Mouse (Mus musculus) embryonic facial prominence, embryonic 11.5 days (tissue): ENCODE data around the gene Acvrl1. TPM values are rescaled to one million over a fixed set of nuclear protein-coding genes. Genes with fewer than 3 reads are reported as not detected.

Experiments used
- ATAC-seq: fragments of 200-750 bp; cut with Nextera tagmentation; replicated peaks from 2 replicates; pipeline ENCODE4 v1.8.0; 2017; ENCODE audit warnings: low read depth; ENCODE audit not compliant: insufficient number of reproducible peaks, low FRiP score, low TSS enrichment
- DNase-seq: peaks from one replicate; pipeline ENCODE4 v3.0.0-alpha.2; 2015; ENCODE audit warnings: low spot score
- H3K27ac ChIP-seq: fragments of 300-500 bp; sonication (generic); replicated peaks from 2 replicates; pipeline ENCODE4 v1.5.1; 2014; ENCODE audit warnings: mild to moderate bottlenecking, low read depth, low read length, control low read depth
- H3K27me3 ChIP-seq: fragments of 300-500 bp; sonication (generic); 2 replicates; pipeline ENCODE4 v1.6.1; 2014; ENCODE audit warnings: mild to moderate bottlenecking, low read length, moderate library complexity, mixed read lengths; ENCODE audit not compliant: control insufficient read depth, insufficient read depth
- H3K36me3 ChIP-seq: fragments of 300-500 bp; sonication (generic); replicated peaks from 2 replicates; pipeline ENCODE4 v1.6.1; 2014; ENCODE audit warnings: low read depth, mild to moderate bottlenecking, low read length, moderate library complexity, mixed read lengths; ENCODE audit not compliant: control insufficient read depth, insufficient read depth
- H3K4me1 ChIP-seq: fragments of 300-500 bp; sonication (generic); 2 replicates; pipeline ENCODE4 v1.6.1; 2014; ENCODE audit warnings: low read length, mixed read lengths; ENCODE audit not compliant: control insufficient read depth, insufficient read depth
- H3K4me2 ChIP-seq: fragments of 300-500 bp; sonication (generic); 2 replicates; pipeline ENCODE4 v1.6.1; 2014; ENCODE audit warnings: low read depth, mild to moderate bottlenecking, control low read depth, low read length, moderate library complexity
- H3K4me3 ChIP-seq: fragments of 300-500 bp; sonication (generic); 2 replicates; pipeline ENCODE4 v1.5.1; 2014; ENCODE audit warnings: low read depth, low read length, control low read depth
- H3K9ac ChIP-seq: fragments of 300-500 bp; sonication (generic); replicated peaks from 2 replicates; pipeline ENCODE4 v1.6.1; 2014; ENCODE audit warnings: mild to moderate bottlenecking, control low read depth, low read length
- H3K9me3 ChIP-seq: fragments of 300-500 bp; sonication (generic); replicated peaks from 2 replicates; pipeline ENCODE4 v1.6.1; 2016; ENCODE audit warnings: mild to moderate bottlenecking, low read length, inconsistent platforms, mixed read lengths; ENCODE audit not compliant: control insufficient read depth
- WGBS: fragments of 180-500 bp; shearing (Covaris S2); extraction: QIAGEN DNeasy Blood & Tissue Kit; methylation state at CpG from one replicate; pipeline ENCODE4 v1.1.7; 2014; 5-methylcytosine and 5-hydroxymethylcytosine counted together
- polyA plus RNA-seq: library from polyadenylated mRNA; unstranded; fragments of >200 nt; fragmentation: Nextera tagmentation; extraction: Ambion mirVana; gene quantifications from 2 replicates; pipeline ENCODE4 v1.2.1, GENCODE M21; 2014

The Acvrl1 gene
- polyA plus RNA-seq, 1 experiment from 2014 or later: 4.6 TPM

- ATAC-seq: no peak
- no peak overlapping the region for H3K4me2 ChIP-seq
- H3K4me3 ChIP-seq: no peak overlapping the region
- no peaks in the 10 kb centered on the region for H3K27me3 ChIP-seq
- 17% methylated on average over 1 of the region's 1 CpGs for WGBS
- DNase-seq: no peak
- H3K27ac ChIP-seq: no peak overlapping the region
- no peaks in the 10 kb centered on the region for H3K9me3 ChIP-seq
- no peaks in the 10 kb centered on the region for H3K4me1 ChIP-seq
- H3K36me3 ChIP-seq: no peaks in the 10 kb centered on the region
- H3K9ac ChIP-seq: no peak overlapping the region
Measured at GRCm38 (mm10) chr15:101160128-101160527, 31.8 kb downstream of the Acvrl1 start.

GRCm38 (mm10) chr15:101160591-101160990 is 32.3 kb downstream of the Acvrl1 start:
- Histone ChIP-seq H3K9me3 (no peaks in the 10 kb centered on the region), H3K4me1 (no peaks in the 10 kb centered on the region), H3K36me3 (no peaks in the 10 kb centered on the region), H3K9ac (no peak overlapping the region), H3K4me3 (no peak overlapping the region), H3K27me3 (no peaks in the 10 kb centered on the region), H3K27ac (no peak overlapping the region), H3K4me2 (no peak overlapping the region)
- DNase-seq (peak; percentile 68), ATAC-seq (no peak)
- 27% methylated on average over 6 of the region's 7 CpGs for WGBS

- 88% methylated on average over 7 of the region's 7 CpGs for WGBS
Measured at GRCm38 (mm10) chr15:101161534-101161933, 33.2 kb downstream of the Acvrl1 start.

GRCm38 (mm10) chr15:101163056-101163458 is 34.7 kb downstream of the Acvrl1 start:
- no peak overlapping the region for H3K27ac ChIP-seq
- no peak overlapping the region for H3K9ac ChIP-seq
- WGBS: 38% methylated on average over 15 of the region's 15 CpGs
- no peaks in the 10 kb centered on the region for H3K9me3 ChIP-seq
- no peaks in the 10 kb centered on the region for H3K27me3 ChIP-seq
- no peaks in the 10 kb centered on the region for H3K36me3 ChIP-seq
- DNase-seq (no peak), ATAC-seq (no peak)
- no peak overlapping the region for H3K4me2 ChIP-seq
- no peak overlapping the region for H3K4me3 ChIP-seq
- H3K4me1 ChIP-seq: no peaks in the 10 kb centered on the region

More at GRCm38 (mm10) chr15:101161534-101161933, 33.2 kb downstream of the Acvrl1 start:
- Histone ChIP-seq H3K36me3 (no peaks in the 10 kb centered on the region), H3K27me3 (no peaks in the 10 kb centered on the region), H3K4me2 (no peak overlapping the region), H3K9ac (no peak overlapping the region), H3K4me3 (no peak overlapping the region), H3K4me1 (no peaks in the 10 kb centered on the region), H3K27ac (no peak overlapping the region), H3K9me3 (no peaks in the 10 kb centered on the region)
- ATAC-seq (no peak), DNase-seq (no peak)

- ATAC-seq (no peak), DNase-seq (no peak)
- 70% methylated on average over 5 of the region's 5 CpGs for WGBS
- no peak overlapping the region for H3K4me3 ChIP-seq
- no peaks in the 10 kb centered on the region for H3K27me3 ChIP-seq
- no peaks in the 10 kb centered on the region for H3K36me3 ChIP-seq
- no peaks in the 10 kb centered on the region for H3K9me3 ChIP-seq
- H3K4me1 ChIP-seq: no peaks in the 10 kb centered on the region
- H3K9ac ChIP-seq: no peak overlapping the region
- no peak overlapping the region for H3K4me2 ChIP-seq
- H3K27ac ChIP-seq: no peak overlapping the region
Measured at GRCm38 (mm10) chr15:101163854-101164253, 35.5 kb downstream of the Acvrl1 start.

- WGBS: 75% methylated on average over 5 of the region's 5 CpGs
- H3K27ac ChIP-seq: no peak overlapping the region
- H3K27me3 ChIP-seq: no peaks in the 10 kb centered on the region
- H3K4me2 ChIP-seq: no peak overlapping the region
- ATAC-seq (no peak), DNase-seq (no peak)
- H3K36me3 ChIP-seq: no peaks in the 10 kb centered on the region
- no peaks in the 10 kb centered on the region for H3K9me3 ChIP-seq
- no peaks in the 10 kb centered on the region for H3K4me1 ChIP-seq
- no peak overlapping the region for H3K4me3 ChIP-seq
- no peak overlapping the region for H3K9ac ChIP-seq
Measured at GRCm38 (mm10) chr15:101164291-101164690, 36.0 kb downstream of the Acvrl1 start.

- H3K4me3 ChIP-seq: no peak overlapping the region
- no peak overlapping the region for H3K9ac ChIP-seq
- 68% methylated on average over 16 of the region's 16 CpGs for WGBS
- H3K4me1 ChIP-seq: no peaks in the 10 kb centered on the region
- H3K27ac ChIP-seq: no peak overlapping the region
- ATAC-seq: no peak
- no peaks in the 10 kb centered on the region for H3K9me3 ChIP-seq
- DNase-seq: no peak
- no peaks in the 10 kb centered on the region for H3K36me3 ChIP-seq
- no peak overlapping the region for H3K4me2 ChIP-seq
- no peaks in the 10 kb centered on the region for H3K27me3 ChIP-seq
Measured at GRCm38 (mm10) chr15:101165658-101166437, 37.5 kb downstream of the Acvrl1 start.

GRCm38 (mm10) chr15:101167553-101167952 is 39.2 kb downstream of the Acvrl1 start:
- no peaks in the 10 kb centered on the region for H3K4me1 ChIP-seq
- WGBS: 77% methylated on average over 11 of the region's 11 CpGs
- no peaks in the 10 kb centered on the region for H3K36me3 ChIP-seq
- no peak overlapping the region for H3K4me3 ChIP-seq
- H3K9me3 ChIP-seq: no peaks in the 10 kb centered on the region
- DNase-seq (no peak), ATAC-seq (no peak)
- H3K9ac ChIP-seq: no peak overlapping the region
- no peaks in the 10 kb centered on the region for H3K27me3 ChIP-seq
- H3K27ac ChIP-seq: no peak overlapping the region
- no peak overlapping the region for H3K4me2 ChIP-seq
